Mouse (Mus musculus) gastrocnemius, postnatal 25 days (tissue): ENCODE data around the gene Hoxd11. TPM values are rescaled to one million over a fixed set of nuclear protein-coding genes. Genes with fewer than 3 reads are reported as not detected.

Source experiments
- DNase-seq: peaks from one replicate; pipeline ENCODE4 v3.0.0; 2022
- total RNA-seq, 2 experiments: library from RNA; stranded (reverse); gene quantifications; 1 replicate in 1 of 2; 2 replicates in 1 of 2; pipeline ENCODE4 v1.2.3; 2021

Gene Hoxd11
- total RNA-seq, 2 experiments from 2014 or later, result 0.26 TPM; not detected in 1

DNA sequence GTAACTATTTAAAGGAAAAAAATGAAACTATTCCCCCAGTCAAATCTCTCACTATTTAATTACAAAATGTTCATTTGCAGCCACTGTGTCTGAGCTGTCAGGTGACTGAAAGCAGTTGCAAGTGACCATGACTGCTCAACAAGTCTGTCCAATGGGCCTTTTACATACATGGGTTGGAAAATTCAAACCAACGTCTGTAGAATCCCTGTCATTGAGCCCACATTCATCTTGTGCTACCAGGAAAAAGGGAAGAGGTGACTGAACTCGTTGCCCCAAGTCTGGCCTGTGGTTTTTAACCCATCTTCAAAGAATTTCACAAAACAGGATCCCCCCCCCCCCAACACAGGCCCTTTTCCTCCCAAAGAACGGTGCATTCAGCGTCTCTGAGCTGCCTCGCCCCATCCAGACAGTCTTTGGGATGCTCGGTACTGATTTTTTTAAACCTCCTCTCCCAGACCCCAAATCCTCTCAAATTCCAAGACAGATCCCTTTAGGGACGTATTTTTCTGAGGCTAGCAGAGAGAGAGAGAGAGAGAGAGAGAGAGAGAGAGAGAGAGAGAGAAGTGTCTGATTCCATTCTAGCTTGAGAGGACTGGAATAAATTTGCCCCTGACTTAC, 16.6 kb downstream of the Hoxd11 start:
- DNase-seq, result no peak

DNA sequence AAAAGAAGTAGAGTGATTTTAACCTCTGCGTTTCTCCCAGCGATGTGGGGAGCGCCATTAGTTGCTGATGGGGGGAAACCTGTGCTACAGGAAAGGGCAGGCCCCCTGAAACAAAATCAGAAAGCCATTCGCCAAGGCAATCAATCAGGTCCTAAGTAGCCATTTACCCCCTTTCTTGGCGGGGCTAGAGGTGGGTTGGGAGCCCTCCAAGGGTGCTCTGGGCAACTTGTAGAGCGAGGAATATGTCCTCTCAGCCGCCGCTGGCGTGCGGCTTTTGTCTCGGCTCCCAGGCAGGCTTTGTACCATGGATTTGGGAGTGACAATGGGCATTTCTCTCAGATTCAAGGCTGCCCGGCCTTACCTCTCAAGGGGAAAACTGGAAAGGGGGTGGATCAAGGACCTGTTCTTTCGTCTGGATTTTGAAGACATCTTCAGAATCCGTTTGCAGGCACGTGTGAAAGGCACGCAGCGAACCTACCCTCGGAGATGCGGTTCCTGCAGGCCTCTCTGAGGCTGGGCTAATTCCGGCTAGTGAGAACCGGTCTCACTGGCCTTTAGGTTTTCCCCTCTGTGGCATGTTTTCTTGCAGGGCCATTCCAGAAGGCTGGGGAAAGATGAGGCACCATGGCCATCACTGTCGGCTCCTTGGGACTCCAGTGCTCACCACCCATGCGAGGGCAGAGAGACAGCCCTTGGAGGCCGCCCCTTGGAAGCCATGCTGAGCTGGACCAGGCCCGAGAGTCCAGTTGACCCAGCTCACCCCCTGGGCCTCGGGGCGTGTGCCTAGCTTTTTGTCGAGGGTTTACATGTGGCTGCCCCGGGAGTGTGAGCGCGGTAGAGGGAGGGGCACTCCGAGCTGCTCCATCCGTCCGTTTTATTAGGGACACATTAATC, 17.3 kb downstream of the Hoxd11 start:
- no peak for DNase-seq

DNA sequence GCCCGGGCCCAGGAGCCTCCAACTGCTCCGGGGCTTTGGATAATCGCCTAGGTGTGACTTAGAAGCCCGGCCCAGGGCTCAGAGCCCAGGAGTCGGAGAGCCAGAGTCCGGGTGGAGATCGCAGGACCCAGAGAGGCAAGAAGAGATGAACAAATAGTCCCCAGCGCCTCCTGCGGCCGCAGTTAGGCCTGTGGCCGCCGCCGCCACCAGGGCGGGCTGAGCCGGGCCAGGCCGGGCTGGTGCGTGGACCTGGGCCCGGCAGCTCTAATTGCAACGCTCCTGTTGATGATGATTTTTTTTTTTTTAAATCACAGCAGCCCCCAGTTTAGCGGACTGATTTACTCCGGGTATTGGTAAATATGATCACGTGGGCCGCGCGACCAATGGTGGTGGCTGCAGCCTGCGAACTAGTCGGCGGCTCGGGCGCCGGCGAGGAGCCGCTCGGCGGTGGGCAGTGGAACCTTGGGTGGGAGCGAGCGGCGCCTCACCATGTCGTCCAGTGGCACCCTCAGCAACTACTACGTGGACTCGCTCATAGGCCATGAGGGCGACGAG, 18.3 kb downstream of the Hoxd11 start, which contains the start of gene Hoxd9:
TSS of gene Hoxd9 (plus strand) at position 161 of the 555 bp plus-strand sequence.
- peak; percentile 77 for DNase-seq

DNA sequence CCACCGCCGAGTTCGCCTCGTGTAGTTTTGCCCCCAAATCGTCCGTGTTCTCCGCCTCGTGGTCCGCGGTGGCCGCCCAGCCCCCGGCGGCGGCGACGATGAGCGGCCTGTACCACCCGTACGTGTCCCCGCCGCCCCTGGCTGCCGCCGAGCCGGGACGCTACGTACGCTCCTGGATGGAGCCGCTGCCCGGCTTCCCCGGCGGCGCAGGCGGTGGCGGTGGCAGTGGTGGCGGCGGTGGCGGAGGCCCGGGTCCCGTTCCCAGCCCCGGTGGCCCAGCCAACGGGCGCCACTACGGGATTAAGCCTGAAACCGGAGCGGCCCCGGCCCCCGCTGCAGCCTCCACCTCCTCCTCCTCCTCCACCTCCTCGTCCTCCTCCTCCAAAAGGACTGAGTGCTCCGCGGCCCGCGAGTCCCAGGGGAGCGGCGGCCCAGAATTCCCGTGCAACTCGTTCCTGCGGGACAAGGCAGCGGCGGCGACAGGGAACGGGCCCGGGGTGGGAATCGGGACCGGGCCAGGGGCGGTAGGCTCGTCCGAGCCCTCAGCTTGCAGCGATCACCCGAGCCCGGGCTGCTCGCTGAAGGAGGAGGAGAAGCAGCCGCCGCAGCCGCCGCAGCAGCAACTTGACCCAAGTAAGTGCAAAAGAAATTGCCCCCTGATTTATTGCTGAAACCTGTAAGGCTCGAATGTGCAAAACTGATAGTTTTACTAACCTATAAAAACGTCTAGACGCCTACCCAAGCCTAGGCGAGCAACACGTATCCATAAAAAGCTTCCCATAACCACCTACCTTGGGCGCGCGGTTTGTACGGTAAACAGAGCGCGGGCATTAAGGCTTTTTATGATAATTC, 19.1 kb downstream of the Hoxd11 start:
- peak; percentile 73 for DNase-seq

DNA sequence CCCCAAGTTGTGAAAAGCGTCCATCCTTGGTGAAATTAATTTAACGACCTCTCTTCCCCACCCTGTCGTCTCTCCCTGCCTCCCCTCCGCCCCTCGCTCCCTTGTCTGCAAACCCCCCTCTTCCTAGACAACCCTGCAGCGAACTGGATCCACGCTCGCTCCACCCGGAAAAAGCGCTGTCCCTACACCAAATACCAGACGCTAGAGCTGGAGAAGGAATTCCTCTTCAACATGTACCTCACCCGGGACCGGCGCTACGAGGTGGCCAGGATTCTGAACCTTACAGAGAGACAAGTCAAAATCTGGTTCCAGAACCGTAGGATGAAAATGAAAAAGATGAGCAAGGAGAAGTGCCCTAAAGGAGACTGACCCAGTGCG, 19.7 kb downstream of the Hoxd11 start:
- DNase-seq, result no peak

DNA sequence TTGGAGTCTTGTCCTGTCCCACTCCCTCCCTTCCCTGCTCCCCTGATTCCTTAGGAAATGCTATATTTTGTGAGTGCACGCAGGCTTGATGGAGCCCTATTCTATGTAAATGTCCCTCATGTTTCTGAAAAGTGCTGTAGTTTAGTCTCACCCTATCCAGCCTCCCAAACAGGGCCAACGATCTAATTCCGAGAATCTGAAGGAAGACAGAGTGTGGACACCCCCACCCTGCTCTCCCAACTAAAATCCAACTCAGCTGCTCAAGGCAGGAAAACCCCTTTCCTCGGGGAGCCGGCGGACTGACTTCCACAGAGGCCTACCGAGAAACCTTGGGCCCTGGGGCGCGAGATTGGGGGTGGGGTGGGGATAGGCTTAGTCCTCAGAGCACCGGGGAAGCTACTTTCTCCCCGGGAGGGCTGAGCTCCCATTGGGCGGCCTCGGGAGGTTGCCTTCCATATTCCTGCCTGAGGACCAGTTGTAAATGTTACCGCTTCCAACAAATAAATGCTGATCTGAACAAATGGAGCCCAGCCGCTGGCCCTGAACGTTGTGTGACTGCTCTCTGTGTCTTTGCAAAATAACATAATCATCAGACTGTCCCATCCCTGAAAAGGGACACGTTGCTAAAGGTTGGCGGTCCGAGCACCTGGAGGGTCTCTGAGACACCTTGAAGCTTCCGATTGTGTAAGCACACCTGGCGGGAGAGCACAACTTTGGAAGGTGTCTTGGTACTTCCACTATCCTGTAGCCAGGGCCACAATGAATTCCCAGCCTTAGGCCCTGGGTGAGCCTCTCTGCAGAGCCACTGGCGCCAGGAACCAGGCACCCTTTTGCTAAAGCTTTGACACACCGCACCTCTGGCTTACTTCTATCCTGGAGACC, 20.5 kb downstream of the Hoxd11 start:
- no peak for DNase-seq

DNA sequence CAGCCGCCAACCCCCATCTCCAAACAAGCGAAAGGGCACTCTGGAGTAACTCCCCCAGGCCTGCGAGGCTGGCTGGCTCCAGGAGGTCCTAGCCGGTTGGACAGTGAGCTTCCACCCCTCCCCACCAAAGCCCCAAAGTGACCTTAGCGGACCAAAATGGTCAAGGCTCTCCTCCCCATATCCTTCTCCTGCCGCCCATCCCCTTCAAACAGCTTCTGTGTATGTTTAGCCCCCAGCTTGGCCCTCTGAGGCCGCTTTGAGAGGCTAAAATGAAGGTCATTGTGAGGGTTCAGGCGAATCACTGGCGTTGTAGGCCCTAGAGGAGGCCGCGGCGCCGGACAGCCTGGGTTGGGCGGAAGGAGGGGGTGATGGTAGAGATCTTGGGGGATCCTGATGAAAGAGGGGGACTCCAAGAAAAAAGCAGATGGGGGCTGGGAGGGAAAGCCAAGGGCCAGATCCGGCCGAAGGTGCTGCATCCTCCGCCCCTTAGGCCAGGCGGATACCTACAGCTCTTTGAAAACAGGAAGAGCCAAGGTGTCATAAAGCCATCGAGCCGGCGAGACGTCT, 21.3 kb downstream of the Hoxd11 start:
- no peak for DNase-seq

DNA sequence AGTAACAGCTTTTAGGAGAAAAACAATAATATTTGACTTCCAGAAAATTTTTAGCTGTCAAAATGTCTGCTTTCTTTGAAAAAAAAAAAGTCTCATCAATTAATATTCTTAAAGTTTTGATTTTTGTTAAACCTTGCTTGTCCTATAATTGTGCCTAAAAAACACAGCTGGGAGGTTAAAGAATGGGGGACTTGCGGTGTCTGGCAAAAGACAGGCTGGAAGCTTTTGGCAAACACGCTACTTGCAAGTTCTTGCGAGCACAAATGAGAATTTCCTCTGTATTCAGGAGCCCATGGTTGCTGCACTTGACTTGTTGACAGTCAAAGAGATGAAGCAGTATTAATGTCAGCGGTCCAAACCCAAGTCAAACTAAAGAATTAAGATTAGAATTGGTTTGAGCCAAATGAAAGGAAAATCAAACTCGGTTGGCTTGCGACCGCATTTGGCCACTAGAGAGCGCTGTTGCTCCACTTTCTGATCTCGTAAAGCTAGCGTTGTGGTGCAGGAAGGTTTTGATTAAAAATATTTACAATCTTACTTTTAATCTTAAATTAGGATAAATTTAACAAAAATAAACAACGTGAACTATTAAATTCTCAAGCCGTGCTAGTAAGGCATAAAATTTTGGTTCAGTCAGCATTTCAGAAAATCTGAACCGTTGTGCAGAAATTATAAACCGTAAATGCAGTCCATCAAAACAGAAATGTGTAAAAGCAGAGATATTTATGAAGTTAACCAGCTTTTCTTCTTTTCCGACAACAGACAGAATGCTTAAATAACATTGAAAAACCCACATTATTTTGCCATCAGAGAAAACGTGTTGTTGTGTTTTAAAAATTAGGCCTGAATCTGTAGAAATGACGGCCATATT, 22.8 kb downstream of the Hoxd11 start:
- DNase-seq, result no peak

DNA sequence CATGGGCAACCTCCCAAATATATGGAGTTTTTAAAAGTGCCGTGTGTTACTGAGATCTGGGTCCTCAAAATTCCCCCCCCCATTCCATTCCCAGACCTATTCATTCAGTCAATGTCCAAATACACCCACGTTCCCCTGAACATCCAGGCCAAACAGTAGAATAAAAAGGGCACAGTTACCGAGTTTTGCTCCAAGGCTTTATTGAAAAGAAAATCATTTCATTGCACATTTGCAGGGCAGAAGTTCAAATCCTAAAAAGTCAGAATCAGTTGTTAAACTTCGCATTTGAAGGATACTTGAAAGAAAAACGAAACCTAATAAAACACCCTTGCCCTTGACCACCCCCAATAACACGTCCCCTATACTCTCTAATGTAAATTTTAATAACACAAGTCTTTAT, 23.5 kb downstream of the Hoxd11 start:
- DNase-seq, result no peak

DNA sequence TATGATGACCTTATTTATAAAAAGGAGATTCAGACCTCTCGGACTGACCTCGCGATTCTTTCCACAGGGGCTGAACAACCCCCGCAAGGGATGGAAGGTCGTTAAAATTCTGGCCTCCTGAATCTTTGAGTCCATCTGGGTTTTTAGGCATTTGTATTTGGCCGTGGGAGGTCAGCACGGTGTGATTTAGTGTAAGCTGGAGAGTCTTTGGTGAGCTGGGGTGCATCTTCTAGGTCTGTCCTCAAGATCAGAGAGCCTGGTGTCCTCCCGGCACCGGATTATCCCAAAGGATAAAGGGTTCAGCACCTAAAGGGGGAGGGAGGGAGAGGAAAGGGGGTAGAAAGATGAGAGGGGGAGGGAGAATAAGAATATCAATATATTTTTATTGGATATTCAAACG, 24.0 kb downstream of the Hoxd11 start:
- DNase-seq, result no peak

DNA sequence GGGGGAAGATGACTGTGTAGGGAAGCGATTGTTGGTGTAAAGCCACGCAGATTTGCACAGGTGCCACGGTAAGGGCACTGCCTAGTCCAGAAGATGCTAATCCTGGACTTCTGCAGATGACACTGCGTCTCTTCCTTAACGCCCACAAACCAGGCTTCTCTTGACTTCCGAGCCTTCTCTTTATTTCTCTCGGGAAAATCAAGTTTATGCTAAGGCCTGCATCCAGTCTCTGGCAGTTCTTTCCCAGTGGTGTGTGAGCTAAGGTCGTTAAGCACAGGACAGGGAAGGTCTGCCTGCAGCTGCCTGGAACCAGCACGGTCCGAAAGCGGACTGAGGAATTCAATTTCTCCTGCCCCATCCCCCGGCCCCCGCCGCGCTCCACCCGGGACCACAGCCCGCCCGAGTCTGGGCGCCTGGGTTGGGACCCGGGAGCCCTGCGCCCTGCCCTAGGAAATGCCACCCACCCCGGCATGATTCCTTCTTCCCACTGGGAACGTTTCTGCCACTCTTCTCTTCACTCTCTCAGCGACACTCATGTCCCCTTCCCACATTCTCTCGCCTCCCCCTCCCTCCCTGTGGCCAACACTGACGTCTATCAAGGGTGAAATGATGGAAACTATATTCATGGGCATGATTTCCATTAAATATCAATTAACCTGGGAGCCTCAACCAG, 24.5 kb downstream of the Hoxd11 start:
- DNase-seq, result no peak

DNA sequence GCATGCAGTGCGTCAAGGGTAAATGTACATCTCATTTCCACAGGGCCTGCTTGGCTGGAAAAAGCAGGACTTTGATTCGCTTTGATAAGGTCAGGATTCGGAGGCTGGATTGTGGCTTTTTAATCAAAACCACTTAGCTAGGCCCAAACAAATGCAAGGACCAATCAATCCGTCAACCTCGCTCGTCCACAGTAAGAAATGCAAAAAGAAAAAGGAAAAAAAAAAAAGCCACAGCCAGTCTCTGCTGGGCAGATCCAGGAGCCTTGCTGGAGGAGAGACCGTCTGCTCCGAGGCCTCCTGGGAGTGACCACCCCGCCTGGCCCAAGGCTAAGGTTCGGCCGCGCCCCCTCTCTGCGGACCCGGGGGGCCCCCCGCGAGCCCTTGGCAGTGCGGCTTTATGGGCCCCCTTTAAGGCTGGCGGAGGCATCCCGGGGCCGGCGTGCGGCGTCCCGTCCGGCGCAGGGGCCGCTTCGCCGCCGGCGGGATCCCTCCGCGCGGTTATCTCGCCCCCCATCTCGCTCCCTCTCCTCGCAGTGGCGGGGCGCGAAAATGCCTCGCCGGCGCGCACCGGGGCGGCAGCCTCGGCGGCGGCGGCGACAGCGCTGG, 25.1 kb downstream of the Hoxd11 start, which contains the start of gene Hoxd8:
TSS of gene Hoxd8 (plus strand) at position 223 of the 606 bp plus-strand sequence.
- DNase-seq, result peak; percentile 83

DNA sequence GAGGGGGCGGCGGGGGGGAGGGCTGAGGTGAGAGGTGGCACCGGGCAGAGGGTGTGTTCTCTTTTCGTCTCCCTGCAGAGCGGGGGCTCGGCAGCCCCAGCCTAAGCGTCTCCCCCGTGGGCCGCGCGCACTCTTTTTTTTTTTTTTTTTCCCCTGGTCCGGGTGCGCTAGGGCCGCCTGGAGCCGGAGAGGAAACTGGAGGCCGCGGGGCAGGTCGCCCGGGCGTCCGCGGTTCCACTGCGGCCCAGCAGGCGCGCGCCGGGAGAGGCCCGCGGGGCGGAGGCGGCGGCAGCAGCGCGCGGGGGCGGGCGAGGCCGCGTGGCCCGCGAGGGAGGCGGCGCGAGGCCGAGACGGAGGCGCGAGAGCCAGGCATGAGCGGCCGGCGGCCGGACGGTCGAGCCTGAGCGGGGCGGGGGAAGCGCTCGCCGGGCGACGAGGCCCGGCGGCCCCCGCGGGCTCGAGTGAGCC, 25.7 kb downstream of the Hoxd11 start:
- DNase-seq, result no peak

DNA sequence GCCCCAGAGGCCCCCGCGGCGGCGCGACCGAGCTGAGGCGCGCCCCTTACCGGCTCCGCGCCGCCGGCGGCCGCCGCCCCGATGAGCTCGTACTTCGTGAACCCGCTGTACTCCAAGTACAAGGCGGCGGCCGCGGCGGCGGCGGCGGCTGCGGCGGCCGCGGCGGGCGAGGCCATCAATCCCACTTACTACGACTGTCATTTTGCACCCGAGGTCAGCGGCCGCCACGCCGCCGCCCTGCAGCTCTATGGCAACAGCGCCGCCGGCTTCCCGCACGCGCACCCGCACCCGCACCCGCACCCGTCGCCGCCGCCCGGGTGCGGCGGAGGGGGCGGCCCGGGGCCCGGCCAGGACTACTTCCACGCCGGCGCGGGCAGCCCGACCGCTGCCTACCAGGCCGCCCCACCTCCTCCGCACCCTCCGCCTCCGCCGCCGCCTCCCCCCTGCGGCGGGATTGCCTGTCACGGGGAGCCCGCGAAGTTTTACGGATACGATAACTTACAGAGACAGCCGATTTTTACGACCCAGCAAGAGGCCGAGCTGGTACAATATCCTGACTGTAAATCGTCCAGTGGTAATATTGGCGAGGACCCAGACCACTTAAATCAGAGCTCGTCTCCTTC, 26.2 kb downstream of the Hoxd11 start:
- peak; percentile 61 for DNase-seq

DNA sequence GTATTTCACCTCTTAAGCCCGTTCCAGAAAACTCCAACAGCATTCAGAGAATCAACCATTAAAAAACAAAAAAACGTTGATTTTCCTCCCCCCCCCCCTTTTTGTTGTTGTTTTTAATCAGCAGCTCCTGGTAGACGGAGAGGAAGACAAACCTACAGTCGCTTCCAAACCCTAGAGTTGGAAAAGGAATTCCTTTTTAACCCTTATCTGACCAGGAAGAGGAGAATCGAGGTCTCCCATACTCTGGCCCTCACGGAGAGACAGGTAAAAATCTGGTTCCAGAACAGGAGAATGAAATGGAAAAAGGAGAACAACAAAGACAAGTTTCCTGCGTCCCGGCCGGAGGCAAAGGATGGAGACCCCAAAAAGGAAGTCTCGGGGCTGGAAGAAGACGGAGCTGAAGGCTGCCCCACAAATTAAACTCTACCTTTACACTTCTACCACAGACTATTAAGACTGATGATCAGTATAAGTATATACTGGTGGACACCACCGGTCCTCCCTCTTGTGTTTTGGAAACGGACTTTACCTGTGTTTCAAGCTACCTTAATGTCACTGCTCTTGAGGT, 27.1 kb downstream of the Hoxd11 start:
- DNase-seq, result no peak

DNA sequence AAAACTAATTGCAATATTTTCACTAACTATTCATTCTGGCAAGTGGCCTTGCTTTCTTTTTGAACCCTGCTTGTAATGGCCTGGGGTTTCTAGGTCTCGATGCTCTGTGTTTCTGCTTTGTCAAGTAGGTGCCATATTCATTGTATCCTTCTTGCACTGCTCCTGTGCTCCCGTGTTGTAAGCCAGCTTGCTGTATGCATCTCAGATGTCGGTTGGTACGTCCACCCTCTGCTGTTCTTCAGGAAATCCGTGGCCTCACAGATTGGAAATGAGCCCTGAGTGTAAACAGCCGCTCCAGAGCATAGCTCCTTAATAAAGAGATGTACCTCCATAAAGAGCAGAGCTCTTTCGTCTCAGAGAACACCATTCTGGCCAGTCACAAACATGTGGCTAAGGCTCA, 28.2 kb downstream of the Hoxd11 start:
- DNase-seq, result no peak

DNA sequence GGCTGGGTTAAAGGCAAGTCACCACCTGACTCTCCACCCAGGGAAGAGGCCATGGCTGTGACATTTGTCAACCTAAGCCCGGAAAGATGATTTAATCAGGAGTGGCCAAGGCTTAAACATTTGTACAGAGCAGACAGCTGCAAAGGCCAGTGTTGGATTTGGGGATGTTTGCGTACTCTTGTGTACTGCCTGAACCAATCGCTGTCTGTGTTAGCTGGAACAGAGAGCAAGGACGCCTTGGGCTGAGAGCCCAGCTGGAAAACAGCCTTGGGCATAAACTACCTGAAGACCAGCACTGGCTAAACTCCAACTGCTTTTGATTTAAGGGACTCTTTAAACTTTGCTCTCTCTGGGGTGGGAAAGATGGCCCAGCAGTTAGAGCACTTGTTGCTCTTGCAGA, 29.3 kb downstream of the Hoxd11 start:
- no peak for DNase-seq
